Mouse (Mus musculus): ENCODE data around the gene Rhbdl1.

The Rhbdl1 gene

DNA sequence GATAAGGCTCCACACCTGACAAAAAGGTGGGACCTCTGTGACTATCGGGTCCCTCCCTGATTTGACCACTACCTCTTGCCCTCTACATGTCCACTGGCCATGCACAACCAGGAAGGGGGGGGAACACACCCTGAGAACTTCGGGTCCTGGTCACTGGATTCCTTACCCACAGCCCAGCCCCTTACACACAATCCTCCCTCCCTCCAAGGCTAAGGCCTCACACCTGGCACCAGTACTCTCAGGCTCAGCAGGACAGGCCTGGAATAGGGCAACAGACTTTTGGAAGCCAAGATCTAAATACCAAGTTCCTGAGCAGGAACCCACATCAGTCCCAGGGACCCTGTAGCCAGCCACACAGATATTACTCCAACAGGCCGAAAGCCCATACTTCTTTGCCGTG is 1.8 kb upstream of the Rhbdl1 start:
- no peak for DNase-seq

DNA sequence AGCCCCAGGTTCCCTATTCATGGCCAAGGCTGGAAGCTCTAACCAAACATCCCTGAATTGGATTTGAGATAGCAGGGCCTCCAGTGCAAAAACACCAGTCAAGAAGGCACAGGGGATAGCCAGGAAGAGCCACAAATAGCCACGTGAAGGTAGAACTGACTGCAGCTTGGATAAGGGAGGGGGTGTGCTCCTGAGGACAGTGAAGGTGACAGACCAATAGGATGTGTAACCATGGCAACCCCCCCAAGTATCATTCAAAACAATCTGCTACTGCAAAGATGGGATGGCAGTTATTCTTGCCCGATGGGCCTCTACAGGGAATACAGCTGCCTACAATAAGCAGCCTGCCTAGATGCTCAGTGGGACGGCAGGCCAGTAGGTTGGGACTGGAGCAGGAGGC is 438 bp upstream of the Rhbdl1 start:
- no peak for DNase-seq

DNA sequence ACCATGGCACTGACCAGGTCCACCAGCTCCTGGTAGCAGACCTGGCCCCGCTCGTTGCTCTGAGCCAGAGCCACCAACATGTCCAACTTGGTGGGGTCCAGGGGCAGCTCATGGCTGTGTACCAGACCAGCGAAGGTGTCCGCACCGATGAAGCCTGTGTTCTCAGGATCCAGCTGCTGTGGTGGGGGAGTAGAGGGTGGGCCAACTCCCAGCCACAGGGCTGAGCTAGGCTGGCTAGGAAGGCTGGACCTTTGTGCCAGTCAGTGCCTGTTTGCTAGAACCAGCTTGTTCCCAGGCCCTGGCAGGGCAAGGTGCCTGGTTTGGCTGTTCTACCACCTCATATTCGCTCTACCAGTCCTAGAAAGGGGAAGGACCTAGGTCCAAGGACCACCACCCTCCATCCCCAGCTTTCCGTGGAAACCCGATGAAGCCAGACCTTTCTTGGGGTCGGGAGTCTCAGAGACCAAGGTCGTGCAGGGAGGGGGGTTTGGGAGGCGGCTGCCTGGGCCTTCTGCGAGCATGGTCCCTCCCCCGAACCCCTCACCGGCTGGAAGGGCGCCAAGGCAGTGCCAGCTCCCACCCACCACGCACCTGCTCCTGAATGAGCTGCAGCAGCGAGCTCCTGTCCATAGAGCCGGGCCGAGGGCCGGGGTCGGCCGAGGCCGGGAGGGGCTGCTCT is 559 bp downstream of the Rhbdl1 start:
- no peak for DNase-seq

DNA sequence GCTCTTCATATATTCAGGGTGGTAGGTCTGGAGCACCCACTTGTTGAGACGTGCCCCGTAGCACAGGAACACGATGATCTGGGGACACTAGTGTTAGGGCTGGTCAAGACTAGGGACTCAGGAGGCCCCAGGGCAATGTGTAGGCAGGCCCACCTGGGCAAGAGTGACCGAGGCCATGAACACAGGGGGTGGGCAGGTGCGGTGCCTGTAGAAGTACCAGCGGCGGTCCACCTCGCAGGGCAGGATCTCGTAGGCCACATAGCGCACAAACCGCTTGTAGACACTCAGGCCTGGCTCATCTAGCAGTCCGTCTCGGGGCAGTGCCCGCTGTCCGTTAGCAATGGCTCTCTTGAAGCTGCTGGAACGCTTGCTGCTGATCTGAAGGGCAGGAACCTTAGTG is 1.3 kb downstream of the Rhbdl1 start:
- DNase-seq = no peak

DNA sequence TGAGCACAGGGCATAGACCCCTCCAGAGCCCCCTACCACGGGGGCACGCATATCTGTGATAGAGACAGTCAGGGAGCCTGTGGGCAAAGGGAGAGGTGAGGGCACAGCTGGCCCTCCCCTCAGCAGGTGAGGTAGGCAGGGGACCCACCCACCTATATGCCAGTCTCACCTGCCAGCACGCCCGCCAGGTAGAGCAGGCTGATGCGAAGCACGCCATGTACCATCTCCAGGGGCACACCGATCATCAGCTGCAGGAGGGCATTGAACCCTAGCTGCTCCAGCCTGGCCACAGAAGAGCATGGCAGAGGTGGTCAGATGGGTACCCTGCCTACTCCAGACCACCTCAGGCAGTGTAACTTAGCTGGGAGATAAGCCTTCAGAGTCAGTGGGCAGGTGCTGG is 1.8 kb downstream of the Rhbdl1 start:
- no peak for DNase-seq

DNA sequence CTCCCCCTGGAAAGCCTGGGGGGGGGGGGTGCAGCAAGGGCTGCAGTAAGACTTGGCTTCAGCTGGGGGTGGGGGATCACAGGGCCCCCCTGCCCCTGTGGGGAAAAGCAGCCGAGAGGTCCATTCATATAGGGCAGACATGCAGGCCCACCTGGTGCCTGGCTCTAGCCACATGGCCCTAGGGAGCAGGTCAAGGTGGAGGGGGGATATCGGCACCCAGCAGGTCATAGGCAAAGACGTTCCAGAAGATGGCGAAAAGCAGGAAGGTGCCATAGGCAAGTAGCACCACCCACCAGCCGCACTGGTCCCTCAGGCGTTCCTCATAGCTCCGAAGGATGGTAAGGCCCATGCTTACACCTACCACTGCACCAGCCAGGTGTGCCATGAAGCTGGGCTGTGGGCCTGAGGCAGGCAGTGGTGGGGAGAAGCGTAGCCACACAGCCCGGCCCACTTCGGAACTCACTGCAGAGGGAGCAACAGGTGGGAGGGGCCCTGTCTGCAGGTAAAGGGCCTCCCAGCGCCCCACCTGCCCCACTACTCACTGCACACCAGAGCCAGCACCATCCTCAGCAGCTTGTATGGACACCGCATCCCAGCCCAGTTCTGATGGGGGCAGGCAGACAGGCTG is 2.4 kb downstream of the Rhbdl1 start:
- DNase-seq = no peak

DNA sequence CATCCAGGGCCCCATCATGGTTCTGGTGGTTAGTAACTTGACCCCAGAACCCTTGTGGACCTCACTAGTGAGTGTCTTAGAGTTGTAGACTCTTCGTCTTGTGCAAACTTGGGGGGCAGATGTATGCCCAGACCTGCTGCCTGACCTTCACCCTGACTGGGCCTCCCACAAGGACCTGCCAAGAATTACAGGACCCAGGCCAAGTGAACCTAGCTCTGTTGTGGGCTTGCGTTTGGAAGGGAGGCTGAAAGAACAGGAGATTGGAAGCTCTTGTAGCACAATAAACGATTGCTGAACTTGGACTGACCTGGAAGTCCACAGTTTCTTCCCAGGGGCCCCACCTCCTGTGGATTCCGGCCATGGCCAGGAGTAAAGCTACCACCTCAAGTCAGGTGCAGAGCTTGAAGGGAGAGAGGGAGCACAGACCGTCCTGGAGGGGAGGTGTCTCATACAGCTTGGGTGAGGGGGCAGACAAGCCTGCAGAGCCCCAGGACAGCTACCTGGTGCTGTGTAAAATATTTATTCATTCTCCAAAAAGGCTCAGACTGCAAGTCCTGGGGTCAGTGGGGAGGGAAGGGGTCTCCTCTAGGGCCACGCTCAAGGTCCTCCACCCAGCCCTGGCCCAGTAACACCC is 3.0 kb downstream of the Rhbdl1 start:
- DNase-seq = no peak

DNA sequence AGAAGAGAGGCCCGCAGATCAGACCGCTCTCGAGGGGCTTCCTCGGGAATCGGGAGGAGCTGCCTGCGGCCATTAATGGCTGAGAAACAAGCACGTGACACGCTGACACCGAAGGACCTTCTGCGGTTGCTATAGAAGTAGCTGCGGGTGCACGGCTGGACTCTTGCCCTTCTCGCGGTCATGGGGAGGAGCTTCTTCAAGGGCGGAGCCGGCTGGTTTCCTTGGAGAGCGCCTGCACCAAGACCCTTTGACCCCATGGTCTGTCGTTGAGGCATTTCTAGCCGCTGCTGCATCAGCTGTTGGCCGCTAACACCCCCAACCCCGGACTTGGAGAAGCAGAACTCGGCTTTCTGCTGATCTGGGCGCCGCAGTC is 3.8 kb downstream of the Rhbdl1 start, which contains the start of gene Stub1:
Gene Stub1, minus strand, starts transcription at position 114 of the 373 bp plus-strand sequence.
- peak; percentile 93 to 96 for DNase-seq

DNA sequence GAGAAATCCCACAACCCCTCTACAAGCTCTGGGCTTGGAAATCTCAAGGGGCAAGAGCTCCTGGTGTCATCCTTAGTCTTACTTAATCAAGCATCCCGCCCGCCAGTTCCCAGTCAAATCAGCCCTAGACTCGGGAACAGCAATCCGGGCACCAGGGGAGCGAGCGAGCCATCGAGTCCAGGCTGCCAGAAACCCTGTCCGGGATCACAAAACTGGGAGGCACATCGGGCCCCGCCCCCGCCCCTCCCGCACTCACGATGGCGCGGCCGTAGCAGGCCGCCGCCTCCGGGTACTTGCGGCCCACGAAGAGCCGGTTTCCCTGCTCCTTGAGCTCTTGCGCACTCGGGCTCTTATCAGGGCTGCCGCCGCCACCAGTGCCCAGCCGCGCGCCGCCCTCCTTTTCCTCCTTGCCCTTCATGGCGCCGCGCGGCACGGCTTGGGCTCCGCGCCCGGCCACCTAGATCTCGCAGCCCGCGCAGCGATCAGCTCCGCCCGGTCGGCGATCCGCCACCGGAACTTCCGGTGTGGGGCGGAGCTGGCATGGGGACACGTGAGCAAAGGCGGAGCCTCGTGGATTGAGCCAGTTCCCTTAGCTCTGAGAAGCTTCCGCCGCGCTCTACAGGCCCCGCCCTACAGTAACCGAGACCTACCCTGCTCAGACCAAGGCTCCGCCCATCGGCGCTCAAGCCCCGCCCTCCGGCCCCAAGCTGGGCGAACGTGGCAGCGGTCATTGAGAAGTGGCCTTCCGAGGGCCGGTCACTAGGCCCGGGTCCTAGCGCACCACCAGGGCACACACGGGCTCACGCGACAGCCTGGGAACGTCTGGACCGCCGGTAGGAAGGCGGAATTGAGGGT is 4.4 kb downstream of the Rhbdl1 start:
- DNase-seq = peak; percentile 100

DNA sequence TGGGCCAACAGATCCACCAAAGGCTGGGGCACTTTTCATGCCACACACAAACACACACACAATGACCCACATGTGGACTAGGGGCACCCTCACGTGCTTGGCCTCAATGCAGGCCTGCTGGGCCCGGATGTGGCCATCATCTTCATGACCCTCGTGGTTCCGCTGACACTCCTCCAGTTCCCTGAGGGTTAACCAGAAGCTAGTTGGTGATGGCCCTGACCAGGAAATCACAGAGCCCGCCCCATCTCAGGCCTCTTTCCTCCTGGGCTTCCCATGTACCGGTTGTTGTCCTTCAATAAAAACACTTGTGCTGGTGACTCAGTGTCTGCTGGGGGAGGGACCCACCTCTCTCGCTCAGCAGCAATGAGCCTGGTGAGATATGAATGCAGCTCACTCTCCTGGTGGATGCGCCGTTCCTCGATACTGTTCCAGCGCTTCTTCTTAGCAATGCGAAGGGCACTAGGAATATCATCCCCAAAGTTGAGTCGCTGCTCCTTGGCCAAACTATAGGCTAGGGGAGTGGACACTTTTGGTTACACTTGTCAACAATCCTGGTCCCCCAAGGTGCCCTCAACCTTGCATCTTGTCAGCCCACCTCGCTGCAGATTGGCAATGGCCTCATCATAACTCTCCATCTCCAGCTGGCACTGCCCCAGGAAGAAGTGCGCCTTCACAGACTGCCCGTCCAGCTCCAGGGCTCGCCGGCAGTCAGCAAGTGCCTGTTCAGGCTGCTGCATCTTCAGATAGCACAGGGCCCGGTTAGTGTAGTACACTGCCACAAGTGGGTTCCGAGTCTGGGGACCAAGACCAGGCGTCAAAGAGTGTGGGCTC is 5.4 kb downstream of the Rhbdl1 start:
- peak in 1 of 2 experiments; percentile 53 for DNase-seq

DNA sequence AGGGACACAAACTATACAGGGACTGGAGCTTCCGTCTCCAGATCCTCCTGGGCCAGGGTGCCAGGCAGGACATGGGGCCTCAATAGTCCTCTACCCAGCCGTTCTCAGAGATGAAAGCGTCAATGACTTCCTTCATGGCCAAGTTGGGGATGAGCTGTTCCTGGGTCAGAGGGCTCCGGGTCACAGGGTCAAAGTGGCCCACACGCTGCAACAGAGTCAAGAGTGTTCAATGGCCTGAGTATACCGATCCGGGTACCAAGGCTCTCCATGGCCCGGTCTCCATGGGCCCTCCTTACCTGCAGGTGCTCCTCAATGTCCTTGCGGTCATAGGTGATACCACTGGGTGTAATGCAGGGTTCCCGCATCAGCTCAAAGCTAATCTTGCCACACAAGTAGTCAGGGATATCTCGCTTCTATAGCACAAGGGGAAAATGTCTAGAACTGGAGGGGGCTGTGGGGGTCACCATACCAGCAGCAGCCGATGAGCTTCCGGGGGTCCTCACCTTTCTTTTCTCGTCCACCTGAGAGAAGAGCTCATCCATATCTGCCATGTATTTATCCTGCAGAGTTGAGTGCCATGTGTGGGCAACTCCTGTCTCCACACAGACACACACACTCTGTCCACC is 6.2 kb downstream of the Rhbdl1 start:
- no peak for DNase-seq

DNA sequence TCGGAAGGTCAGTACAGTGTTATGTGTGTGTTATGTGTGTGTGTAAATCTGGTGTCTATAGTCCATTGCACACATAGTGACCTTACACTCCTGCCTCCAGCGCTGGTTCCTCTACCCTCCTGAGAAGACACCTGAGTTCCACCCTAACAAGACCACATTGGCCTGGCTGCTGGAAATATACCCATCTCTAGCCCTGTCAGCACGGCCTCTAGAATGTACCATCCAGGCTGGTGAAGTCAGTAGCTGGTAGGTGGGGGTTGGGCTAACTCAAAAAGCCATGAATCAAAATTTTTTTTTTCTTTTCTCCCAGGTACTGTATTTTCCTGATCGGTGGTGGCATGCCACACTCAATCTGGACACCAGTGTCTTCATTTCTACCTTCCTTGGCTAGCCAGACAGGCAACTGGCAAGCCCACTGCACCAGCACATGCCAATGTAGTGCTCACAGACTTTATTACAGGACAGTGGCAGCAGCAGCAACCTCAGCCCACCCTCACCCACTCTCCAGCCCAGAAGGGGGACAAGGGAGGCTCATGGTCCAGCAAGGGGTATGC is 6.8 kb downstream of the Rhbdl1 start:
- DNase-seq = no peak

DNA sequence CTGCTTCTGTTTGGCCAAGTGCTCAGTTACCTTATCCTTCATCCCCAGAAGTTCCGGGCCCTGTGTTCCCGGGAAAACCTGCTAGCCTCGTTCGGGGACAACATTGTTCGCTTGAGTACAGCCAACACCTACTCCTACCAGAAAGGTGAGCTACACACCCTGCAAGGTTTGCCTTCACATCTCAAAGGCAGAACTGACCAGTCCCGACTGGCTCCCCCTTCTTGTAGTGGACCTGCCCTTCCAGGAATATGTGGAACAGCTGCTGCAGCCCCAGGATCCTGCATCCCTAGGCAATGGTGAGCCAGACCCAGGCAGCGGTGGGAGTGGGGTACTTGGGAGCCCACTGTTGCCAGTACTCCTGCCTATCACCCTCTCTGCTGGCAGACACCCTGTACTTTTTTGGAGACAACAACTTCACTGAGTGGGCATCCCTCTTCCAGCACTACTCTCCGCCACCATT is 7.5 kb downstream of the Rhbdl1 start:
- DNase-seq = no peak

DNA sequence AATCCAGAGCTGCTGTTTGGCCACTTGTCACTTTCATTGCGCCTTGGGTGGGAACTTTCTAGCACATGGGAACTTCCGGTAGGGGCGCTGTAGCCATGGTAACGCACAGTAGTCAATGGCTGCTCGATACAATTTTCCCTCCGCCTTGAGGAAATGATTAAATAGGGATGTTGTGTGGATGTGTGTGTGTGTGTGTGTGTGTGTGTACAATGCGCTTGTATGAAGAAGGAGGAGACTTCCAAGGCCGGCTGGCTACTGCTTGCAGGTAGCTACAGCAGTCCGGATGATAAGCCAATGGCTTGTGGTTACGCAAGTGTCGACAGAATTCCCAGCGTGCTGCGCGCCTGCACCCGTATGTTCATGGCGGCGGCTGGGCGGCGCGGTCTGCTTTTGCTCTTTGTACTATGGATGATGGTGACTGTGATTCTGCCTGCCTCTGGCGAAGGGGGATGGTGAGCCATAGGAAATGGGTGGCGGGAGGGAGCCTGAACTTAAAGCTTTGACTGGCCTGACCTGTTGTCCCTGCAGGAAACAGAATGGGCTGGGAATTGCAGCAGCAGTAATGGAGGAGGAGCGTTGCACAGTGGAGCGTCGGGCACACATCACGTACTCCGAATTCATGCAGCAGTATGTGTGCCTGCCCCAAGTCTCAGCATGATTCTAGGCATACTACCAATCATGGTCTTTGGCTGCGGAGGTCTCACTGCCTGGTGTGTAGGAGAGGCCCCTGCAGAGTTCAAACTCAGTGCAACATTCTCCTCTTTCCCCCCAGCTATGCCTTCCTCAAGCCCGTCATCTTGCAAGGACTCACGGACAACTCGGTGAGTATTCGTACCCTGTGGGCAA is 8.2 kb downstream of the Rhbdl1 start, which contains the start of gene Jmjd8:
Gene Jmjd8, plus strand, starts transcription at position 156 of the 846 bp plus-strand sequence.
- DNase-seq = peak; percentile 78 to 79

DNA sequence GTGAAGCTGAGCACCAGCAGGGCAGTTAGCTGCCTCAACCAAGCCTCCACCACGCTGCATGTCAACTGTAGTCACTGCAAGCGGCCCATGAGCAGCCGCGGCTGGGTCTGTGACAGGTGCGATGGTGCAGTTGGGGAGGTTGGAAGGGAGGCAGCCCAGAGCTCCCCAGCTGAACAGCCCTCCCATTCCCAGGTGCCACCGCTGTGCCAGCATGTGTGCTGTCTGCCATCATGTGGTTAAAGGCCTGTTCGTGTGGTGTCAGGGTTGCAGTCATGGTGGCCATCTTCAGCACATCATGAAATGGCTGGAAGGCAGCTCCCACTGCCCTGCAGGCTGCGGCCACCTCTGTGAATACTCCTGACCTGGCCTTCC is 8.9 kb downstream of the Rhbdl1 start:
- no peak for DNase-seq

DNA sequence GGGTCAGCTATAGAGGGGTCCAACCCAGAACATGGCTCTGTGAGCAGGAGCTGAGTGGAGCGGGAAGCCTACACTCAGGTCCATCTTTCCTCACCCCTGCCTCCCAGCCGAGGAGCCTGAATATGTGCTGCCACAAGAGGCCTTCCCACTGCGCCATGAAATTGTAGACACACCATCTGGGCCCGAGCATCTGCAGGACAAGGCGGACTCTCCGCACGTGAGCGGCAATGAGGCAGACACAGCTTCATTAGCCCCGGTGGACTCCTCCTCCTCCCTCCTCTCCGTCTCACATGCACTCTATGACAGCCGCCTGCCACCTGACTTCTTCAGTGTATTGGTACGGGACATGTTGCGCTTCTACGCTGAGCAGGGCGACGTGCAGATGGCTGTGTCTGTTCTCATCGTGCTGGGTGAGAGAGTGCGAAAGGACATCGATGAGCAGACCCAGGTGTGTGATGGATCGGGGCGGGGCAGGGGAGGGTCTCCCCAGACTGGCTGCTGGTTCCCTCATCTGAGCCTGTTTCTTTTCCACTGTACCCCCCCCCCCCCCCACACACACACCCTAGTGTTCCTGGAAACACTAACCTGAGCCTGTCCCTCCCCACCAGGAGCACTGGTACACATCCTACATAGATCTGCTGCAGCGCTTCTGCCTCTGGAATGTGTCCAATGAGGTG is 9.4 kb downstream of the Rhbdl1 start:
- DNase-seq = no peak

DNA sequence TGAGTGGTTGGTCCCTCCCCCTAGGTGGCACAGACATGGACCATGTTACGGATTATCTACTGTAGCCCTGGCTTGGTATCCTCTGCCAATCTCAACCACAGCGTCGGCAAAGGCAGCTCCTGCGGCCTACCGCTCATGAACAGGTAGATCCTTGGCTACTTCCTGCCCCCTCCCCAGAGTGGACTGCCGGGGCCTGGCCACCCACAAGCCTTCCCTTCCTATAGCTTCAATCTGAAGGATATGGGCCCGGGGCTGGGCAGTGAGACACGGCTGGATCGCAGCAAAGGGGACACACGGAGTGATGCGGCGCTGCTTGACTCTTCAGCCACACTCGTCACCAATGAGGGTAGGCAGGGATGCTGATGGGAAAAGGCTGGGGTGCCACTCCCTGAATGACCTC is 10.1 kb downstream of the Rhbdl1 start:
- no peak for DNase-seq

DNA sequence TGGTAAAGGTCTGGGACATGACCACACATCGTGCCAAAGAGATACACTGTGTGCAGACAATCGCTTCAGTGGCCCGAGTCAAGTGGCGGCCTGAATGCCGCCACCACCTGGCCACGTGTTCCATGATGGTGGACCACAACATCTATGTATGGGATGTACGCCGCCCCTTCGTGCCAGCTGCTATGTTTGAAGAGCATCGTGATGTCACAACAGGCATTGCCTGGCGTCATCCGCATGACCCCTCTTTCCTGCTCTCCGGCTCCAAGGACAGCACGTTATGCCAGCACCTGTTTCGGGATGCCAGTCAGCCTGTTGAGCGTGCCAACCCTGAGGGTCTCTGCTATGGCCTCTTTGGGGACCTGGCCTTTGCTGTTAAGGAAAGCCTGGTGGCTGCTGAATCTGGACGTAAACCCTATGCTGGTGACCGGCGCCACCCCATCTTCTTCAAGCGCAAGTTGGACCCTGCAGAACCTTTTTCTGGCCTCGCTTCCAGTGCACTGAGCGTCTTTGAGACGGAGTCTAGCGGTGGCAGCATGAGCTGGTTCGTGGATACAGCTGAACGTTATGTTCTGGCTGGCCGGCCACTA is 11.0 kb downstream of the Rhbdl1 start:
- DNase-seq = no peak

DNA sequence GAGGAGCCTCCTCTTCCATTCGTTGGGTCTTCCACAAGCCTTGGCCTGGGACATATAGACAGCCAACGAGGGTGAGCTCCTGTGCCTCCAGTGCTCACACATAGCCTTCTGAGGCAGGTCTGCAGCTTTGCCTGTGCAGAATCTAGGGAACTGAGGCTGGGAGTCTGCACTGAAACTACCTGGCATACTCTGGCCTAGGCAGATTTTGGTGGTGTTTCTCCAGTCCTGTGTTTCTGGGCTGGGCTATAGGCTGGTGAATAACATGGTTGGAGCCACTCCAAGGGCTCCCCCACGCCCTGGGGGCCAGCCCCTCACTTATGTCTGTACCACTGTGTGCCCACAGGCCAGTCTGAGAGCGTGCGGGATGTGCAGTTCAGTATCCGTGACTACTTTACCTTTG is 11.8 kb downstream of the Rhbdl1 start:
- no peak for DNase-seq
